Mouse (Mus musculus): Measurements from ENCODE around the gene Cdk5r1.
A peak's percentile ranks its signal among the peaks of the same experiment; 100 is the strongest.

The Cdk5r1 gene

GRCm38 (mm10) chr11:80504519-80505385 lies 27.9 kb downstream of the Cdk5r1 start:
- DNase-seq, result no peak

GRCm38 (mm10) chr11:80505581-80505980 lies 28.8 kb downstream of the Cdk5r1 start:
- DNase-seq, result no peak

GRCm38 (mm10) chr11:80506483-80506882 lies 29.7 kb downstream of the Cdk5r1 start:
- DNase-seq, result no peak

- no peak for DNase-seq
Measured at GRCm38 (mm10) chr11:80507791-80508190, 31.0 kb downstream of the Cdk5r1 start.

GRCm38 (mm10) chr11:80508361-80509175 lies 31.7 kb downstream of the Cdk5r1 start:
- DNase-seq, result no peak

GRCm38 (mm10) chr11:80509176-80509506 lies 32.3 kb downstream of the Cdk5r1 start:
- no peak for DNase-seq

GRCm38 (mm10) chr11:80510124-80510523 lies 33.3 kb downstream of the Cdk5r1 start:
- DNase-seq, result no peak

GRCm38 (mm10) chr11:80512313-80513056 lies 35.7 kb downstream of the Cdk5r1 start:
- no peak for DNase-seq

- no peak for DNase-seq
Measured at GRCm38 (mm10) chr11:80513796-80514195, 37.0 kb downstream of the Cdk5r1 start.

GRCm38 (mm10) chr11:80515346-80515745 lies 38.5 kb downstream of the Cdk5r1 start:
- DNase-seq, result no peak

GRCm38 (mm10) chr11:80515895-80516294 lies 39.1 kb downstream of the Cdk5r1 start:
- DNase-seq, result no peak

GRCm38 (mm10) chr11:80518421-80519367 lies 41.9 kb downstream of the Cdk5r1 start:
- DNase-seq, result peak; percentile 51

- no peak for DNase-seq
Measured at GRCm38 (mm10) chr11:80521148-80521547, 44.3 kb downstream of the Cdk5r1 start.

- no peak for DNase-seq
Measured at GRCm38 (mm10) chr11:80522852-80523251, 46.0 kb downstream of the Cdk5r1 start.

GRCm38 (mm10) chr11:80523410-80523809 lies 46.6 kb downstream of the Cdk5r1 start:
- no peak for DNase-seq

GRCm38 (mm10) chr11:80524213-80524612 lies 47.4 kb downstream of the Cdk5r1 start:
- no peak for DNase-seq

GRCm38 (mm10) chr11:80527697-80528096 lies 50.9 kb downstream of the Cdk5r1 start:
- DNase-seq, result no peak

- DNase-seq, result no peak
Measured at GRCm38 (mm10) chr11:80529149-80529548, 52.3 kb downstream of the Cdk5r1 start.

Measured in right cerebral cortex, postnatal 14 days (tissue).